Mouse (Mus musculus) c-Kit-negative CD71-positive TER-119-positive erythroid progenitor cells, embryonic 14.5 days (primary cell): Measurements from ENCODE around the gene Slc23a2.

ENCODE experiments used
- DNase-seq: peaks from one replicate; pipeline ENCODE4 v3.0.0-alpha.2; 2013; ENCODE audit warnings: low read depth, low spot score

Slc23a2 gene

DNA sequence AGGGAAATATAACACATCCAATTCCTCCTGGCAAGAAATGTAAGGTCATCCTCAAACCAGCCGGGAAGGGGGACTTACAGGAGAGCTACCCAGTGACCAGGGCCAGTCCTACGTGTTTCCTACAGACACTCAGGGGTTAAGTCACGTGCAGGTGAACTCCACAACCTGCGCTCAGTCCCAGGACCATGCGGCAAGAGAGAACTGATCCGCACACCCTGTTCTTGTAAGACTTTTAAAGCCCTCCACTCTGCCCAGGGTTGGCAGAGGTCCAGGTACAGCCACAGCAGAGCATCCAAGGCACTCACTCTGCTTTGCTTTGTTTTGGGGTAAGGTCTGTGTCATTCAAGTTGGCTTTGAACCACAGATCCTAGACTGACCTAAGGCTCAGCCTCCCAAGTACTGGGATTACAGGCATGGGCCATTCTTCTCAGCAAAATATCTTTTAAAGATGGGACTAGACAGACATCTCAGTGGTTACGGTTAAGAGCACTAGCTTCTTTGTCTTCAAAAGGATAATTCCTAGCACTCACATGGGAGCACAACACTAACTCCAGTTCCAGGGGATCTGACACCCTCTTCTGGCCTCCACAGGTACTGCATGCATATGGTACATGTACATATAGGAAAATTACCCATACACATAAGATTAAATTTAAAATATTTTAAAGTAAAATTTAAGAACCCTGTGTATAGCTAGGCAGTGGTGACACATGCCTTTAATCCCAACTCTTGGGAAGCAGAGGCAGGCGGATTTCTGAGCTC is 8.9 kb downstream of the Slc23a2 start:
- no peak for DNase-seq

DNA sequence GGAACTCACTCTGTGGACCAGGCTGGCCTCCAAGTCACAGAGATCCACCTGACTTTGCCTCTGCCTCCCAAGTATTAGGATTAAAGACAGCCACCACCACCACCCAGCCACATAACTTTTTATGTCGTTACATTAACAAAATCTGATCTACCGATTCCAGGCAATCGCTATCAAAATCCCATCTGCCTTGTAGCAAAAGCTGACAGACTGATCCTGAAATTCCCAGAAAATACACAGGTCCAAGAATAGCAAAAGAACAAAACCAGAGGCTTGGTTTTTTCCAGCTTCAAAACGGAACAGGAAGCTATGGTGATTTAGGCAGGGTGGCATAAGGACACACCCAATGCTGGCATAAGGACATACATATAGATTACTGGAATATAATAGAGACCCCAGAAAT is 10.2 kb downstream of the Slc23a2 start:
- no peak for DNase-seq

DNA sequence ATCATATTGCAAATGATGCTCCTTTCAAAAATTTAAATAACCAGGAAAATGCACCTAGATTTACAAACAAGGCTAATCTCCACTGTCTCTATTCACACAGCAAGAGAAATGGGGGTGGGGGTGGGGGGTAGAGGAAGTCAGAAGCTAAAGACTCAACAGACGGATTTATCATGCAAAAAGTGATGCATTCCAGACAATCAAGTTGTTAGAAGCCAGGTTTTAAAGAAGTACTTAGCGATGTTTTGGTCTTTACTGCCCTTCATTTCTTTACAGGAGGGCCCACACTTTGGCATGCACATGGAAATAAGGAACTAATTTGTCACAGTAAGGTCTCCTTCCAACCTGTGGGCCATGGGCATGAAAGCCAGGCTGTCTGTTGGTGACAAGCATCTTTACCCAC is 11.5 kb downstream of the Slc23a2 start:
- DNase-seq: no peak

DNA sequence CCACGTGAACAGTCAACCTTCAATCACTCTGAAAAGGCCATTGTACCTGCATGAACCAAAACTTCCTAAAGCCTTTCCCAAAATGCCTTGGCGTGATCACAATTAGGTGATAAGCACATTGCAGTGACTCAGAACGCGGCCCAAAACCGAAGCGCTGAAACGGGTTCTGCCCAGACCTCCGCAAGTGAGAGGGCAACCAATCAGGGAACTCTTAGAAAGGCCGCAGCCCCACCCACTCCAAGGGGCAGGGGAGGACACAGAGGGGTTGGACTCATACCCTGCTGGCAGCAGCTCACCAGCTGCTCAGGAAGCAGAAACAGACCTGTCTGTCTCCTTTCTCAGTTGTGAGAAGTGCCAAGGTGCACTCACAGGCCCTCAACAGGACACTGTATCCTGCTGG is 13.6 kb downstream of the Slc23a2 start:
- no peak for DNase-seq

DNA sequence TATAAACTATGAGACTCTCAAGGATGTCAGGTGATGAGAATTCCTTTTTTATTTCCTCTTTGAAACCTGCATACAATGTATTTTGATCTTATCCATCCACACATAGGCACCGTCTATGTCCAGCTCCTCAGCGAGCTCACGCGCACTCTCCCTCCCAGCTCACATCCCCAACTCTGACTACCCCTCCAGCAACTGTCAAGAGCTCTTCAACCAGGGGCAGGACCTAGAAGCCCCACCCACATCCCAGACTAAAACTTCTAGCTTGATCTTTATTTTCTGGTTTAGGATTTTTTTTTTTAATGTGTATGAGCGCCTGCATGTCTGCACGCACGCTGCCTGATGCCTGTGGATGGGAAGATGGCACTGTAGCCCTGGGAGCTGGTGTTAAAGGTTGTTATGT is 14.9 kb downstream of the Slc23a2 start:
- no peak for DNase-seq

DNA sequence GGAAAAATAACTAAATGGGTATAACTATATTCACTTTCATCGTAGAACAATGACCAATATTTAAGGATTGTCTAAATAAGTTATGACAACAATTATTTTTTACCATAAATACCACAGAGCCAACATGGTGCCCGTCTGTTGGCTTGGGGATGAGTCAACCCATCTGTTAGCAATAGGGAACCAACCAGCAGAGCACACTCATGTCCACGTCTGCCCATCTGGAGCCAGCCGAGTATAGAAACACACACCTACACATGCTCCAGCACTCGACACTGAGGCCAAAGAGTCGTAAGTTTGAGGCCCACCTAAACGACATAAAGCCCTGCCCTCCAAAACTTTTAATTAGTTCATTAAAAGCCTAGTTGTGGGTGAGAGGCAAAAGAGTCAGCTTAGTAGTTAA is 15.7 kb downstream of the Slc23a2 start:
- no peak for DNase-seq

DNA sequence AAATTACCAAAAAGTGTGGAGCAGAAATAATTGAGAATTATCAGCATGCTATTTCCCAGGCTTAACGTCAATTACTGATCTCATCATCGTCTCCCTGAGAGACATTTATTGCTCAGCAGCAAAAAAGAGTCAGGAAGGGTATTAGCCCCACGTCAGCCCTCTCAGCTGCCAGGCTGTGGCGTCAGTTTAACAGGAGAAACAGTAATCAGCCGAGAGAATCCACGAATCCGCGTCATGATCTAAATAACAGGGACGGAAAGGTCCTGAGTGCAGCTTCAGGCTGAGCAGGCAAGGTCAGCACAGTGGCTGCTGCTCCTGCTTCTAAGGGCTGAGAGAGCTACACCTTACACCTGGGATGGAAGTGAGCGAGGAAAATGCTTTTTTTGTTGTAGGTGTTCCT is 17.0 kb downstream of the Slc23a2 start:
- DNase-seq: no peak

DNA sequence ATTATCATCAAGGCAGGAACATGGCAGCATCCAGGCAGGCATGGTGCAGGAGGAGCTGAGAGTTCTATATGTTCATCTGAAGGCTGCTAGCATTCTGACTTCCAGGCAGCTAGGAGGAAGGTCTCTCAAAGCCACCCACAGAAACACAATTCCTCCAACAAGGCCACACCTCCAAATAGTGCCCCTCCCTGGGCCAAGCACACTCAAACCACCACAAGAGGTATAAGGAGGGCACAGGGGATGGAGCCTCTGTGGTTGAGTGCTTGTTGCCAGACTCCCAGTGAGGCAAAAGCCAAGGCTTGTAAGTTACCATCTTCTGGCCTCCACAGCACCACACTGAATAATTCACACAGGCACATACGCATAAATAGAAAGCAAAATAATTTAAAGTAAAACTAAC is 18.6 kb downstream of the Slc23a2 start:
- DNase-seq: no peak

DNA sequence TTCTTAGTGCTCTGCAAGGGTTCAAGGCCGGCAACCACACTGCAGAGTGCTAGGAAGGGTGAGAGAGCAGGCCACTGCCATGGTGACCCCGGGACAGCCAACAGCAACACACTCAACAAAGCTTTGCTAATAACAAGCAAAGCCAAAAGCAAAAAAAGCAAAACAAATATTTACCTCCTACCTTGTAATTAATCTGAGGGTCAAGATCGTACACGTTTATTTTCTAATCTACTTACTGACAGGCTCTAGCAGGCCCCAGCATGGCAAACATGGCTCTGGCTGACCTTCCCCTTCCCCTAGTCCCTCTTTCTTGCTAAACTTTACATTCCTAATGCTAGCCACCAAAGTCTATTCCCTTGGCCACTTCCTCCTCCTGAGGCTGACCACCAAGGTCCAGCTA is 21.8 kb downstream of the Slc23a2 start:
- DNase-seq: no peak

DNA sequence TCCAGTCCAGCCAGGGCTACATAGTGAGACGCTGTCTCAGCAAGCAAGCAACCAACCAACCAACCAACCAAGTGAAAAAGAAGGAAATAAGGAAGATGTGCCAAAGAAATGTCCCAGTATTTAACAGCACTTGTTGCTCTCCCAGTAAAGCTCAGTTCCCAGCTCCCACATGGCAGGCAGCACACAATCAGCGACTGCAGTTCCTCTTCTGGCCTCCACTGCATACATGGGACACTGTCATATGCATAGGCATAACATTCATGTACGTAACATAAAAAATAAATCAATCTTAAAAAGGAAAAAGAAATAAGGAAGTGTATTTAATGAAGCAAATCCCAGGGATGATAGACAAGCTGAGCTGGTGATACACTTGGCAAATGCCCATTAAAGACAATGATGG is 23.9 kb downstream of the Slc23a2 start:
- DNase-seq: no peak

DNA sequence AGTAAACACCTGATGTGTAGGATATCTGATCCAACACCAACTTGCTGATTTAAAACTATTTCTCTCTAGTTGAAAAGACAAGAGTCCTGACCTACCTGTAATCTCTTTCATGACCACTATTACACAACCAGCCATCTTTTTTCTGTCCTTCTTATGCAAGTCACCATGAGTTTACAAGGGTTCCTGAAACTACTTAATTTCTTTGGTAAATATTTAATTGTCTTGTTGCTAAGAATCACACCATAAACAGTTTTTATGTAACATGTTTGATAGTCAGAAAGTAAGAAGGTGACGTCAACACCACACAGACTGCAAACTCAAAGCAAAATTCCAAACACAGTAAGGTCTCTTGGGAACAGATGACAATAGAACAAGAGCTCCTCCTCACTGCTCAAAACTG is 26.3 kb downstream of the Slc23a2 start:
- no peak for DNase-seq

DNA sequence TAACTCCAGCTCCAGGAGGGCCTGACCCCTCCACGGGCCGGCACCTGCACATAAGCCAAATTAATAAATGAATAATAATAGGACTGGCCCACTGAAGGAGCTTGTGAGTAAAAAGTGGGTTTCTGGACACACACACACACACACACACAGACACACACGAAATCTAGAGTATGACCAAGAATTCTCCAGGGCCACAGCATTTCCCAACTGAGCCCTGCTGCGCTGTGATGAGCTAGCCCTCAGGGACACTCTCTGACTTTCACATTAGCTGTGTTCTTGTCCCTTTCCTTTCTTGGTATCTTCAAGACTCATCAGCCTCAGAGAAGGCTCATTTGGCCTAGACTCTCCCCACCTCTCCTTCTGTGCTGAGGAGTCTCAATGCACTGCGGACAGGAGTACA is 29.0 kb downstream of the Slc23a2 start:
- no peak for DNase-seq

DNA sequence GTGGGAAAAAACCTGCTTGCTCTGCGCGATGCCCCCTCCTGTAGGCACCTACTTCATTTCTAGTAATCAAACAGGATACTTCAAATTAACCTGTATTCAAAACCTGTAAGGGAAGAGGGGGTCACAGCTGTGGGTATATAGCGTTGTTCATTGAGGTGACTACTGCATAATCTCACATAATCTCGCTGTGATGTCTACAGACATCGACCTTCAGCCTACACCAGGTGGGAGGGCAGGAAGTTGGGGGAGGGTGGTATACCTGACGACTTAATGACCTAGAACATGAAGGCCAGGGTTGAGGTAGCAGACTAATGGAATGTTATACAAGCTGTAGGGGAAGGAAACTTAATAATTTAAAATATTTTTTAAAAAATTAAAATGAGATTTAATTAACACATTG is 29.6 kb downstream of the Slc23a2 start:
- no peak for DNase-seq

DNA sequence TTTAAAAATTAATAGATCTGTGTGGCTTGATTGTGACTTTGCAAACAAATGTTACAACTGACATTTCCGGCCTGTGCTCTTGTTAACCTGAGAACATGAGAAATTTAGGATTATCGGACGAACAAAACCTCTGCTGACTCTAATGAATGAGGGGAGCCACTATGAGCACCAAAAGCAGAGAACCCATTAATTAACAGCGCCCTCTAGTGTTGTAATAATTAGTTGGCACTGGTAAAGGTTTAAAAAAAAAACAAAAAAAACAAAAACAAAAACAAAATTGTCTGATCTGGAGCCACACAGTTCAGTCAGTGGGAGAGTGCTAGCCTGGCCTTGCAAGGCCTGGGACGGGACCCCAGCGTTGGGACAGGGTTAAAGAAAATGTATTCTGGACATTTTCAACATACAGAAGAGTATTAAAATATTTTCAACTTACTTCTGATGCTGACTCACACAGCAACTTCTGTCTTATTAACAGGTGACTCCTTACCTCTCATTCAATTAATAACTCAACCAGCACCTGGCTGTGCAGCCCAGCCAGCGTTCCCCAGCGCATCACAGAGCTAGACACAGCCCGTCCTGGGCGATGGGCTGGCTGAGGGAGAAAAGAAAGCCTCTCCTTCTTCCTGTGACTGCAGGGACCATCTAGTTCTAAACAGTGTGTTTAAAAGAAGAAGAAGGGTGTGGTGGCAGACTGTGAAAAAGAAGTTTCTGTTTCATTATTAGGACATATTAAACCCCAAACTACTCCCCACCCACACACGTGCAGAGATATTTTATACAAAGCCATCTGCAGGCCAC is 30.7 kb downstream of the Slc23a2 start:
- DNase-seq: peak; percentile 21

DNA sequence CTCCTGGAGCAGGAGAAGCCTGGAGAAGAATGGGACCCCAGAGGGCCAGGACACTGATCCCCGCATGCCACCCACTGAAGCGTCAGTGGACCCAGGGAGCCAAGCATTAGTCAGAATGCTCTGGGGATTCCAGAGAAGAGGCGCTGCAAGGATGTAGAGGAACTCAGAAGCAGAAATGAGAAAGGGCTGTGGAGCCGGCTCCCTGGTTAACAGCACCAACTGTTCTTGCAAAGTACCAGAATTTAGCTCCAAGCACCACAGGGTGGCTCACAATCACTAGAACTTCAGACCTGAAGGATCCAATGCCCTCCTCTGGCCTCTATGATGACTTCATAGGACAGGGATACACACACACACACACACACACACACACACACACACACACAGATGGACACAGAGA is 32.6 kb downstream of the Slc23a2 start:
- no peak for DNase-seq

DNA sequence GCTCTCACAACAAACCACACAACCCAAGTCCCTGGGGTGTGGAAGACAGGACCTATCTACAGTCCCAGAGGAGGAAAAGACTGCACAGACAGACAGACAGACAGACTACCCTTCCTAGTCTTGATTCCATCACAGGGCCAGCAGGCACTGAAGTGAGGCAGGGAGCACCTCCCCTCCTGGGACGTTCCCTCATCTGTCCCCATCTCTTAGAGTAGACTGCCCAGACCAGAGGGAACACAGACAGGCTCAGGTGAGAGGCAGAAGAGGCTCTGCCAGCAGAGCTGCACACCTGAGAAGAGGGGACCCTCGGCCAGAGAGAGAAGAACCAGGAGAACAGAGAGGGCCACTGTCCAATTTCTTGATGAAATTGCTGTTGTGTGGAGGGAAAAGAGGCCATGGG is 33.0 kb downstream of the Slc23a2 start:
- DNase-seq: no peak

DNA sequence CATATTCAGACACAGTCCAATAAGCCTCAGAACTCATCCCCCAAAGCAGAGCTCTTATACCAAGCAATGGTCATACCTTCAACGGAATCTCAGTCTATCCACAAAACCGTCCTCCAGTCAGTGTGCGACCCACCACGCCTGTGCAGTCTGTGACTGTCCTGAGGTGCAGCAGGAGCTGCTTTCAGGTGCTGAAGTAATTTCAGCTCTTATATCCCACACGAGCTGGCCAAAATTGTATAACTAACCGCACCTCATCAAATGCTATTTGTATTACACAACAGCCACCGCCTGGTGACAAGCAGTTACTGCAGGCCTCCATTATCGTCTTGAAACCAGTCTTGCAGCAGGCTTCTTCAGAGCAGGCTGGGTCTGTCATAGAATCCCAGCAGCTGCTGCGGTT is 33.6 kb downstream of the Slc23a2 start:
- DNase-seq: no peak

DNA sequence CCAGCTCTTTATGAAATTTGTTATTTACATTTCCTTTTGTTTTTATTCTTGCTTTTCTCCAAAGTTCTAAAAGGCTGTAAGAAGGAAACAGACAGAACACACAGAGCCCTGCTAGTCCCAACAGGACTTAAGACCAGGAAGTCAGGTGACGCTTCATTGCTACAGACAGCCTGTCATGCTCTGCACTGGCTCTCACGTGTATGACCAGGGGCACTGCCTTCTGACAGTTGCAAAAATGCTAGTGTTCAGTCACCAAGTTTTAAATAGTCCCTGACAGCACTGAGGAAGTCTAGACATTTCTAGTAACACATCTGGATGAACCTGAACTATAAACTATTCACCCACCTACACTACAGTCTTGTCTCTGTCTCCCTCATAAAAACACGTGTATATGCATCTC is 34.2 kb downstream of the Slc23a2 start:
- no peak for DNase-seq

DNA sequence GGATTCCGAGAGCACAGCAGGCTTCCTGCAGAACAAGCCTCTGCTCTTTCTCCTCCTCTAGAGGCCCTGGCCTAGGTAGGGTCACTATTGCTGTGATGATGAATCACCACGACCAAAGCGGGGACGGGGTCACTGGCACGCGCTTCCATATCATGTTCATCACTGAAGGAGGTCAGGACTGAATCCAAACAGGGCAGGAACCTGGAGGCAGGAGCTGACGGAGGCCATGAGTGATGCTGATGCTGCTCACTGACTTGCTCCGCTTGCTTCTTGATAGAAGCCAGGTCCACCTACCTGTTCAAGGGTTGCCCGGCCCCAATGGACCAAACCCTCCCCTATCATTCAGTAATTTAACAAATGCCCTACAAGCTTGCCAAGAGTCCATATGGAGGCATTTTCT is 35.9 kb downstream of the Slc23a2 start:
- no peak for DNase-seq

DNA sequence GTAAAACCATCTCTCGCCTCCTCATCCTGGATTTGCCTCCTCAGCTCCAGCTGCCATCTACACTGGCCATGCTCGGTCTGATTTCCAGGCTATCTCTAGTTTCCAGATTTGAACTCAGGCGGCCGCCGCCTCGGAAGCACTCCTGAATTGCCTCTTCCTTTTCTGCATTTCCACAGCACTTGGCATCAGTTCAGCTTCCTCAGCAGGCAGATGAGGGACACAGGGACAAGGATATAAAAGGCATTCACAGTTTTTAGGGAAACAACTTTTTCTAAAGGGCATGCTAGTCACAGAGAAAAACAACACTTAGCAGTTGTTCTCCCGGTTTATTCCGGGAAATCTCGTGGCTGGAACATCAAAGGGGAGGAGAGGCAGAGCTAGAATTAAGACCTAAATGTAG is 37.3 kb downstream of the Slc23a2 start:
- DNase-seq: no peak

DNA sequence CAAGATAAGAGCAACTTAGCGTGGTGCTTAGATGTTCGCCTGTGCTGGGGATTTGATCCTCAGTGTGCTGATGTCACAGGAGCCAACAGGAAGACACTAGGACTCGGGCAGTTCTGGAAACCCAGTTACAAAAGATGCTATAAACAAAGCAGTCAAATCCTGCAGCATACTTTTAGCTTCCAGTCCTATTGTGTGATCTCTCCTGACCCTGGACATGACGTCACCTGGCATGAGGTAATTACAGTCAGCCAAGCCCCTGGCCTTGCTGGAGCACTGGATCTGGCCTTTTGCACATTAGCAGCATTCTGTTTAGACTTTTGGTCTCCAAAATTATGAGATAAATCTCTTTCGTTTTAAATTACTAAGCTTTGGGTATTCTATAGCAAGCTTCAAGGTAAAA is 38.8 kb downstream of the Slc23a2 start:
- no peak for DNase-seq

DNA sequence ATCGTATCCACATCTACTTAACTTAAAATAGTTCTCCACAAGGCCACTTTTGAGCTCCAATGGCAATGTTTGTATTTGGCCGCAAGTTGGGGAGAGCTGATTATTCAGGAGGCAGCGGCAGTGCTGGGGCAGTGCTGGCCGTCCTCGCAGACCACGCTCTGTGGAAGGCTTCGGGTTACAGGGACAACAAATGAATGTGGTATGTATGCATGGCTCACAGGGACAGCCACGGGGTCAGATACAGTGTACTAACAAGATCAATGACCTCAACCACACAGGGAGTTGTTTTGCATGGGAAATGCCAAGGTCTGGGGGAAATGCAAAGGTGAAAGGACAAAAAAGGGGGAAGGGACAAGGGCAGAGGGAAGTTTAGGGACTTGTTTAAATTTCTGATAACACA is 41.6 kb downstream of the Slc23a2 start:
- no peak for DNase-seq

DNA sequence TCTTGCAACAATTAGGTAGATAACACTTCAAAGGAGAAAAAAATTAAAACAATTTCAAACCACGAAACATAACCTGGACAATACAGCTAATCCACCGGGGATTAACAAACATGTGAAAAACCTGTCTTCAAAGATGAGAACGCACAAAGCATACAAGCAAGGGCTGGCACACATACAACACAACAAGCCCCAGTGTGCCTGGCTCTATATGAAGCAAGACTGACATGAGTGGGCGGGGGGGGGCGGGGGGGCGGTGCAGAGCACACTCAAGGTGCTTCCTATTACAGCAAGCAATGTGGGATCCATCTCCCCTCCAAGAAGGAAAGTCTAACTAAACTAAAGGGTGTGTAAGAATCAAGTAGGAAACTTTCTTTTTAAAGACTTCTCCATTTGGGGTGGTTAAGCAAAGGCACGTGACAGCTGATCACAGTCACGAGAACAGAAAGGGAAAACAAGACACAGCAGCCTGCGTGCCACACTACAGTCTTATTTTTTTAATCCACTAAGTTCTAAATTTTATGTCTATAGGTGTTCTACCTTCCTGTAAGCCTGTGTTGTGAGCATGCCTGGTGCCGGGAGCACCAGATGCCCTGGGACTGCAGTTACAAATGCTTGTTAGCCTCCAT is 42.3 kb downstream of the Slc23a2 start:
- no peak for DNase-seq
